13 mouse cellular contexts compared by ENCODE assay signal in the genomic region with DNA sequence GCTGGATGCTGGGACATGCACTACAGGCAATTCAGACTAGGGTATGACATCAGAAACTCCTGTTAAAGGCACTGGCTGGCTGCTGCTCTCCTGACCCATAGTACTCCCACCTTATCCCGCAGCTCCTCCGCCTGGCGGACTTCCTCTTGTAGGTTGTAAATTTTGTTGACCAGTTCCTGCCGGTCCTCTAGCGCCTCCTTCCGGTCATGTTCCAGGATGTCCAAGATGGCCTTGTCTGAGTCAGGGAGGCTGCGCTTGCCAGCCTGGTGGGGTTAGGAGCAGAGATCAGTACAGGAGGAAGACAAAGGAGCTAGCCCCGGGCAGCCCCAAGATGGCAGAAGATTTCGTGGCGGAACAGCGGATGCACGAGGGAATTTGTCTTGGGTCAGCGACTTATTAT.
A peak's percentile ranks its signal among the peaks of the same experiment; 100 is the strongest.
DNase-seq lines count a peak whose midpoint lies in the region; ATAC-seq and TF ChIP-seq lines count a peak whose summit lies in the region.
"Had no signal": no experiment of that assay in that cellular context is flagged by ENCODE, and none has a peak within 500 bp of the region (broad histone marks: within the 10 kb centered on the region; RNA-seq: fewer than 3 reads in every experiment).

No protein-coding gene starts in this region.

- no peak overlapping the region for H3K4me3 ChIP-seq in kidney, postnatal 0 days (replicated peaks; ENCODE audit: low read depth, low read length)
- H3K4me3 ChIP-seq: embryonic facial prominence, embryonic 15.5 days; heart, embryonic 13.5 days; limb, embryonic 15.5 days; midbrain, embryonic 10.5 days had no signal

- H3K27me3 ChIP-seq in kidney, postnatal 0 days (ENCODE audit: insufficient read depth, low read length) = no peaks in the 10 kb centered on the region
- H3K27me3 ChIP-seq: embryonic facial prominence, embryonic 15.5 days; heart, embryonic 13.5 days; limb, embryonic 15.5 days had no signal

- no peak overlapping the region for H3K27ac ChIP-seq in kidney, postnatal 0 days
- H3K27ac ChIP-seq: embryonic facial prominence, embryonic 15.5 days; heart, embryonic 13.5 days; limb, embryonic 15.5 days; midbrain, embryonic 10.5 days had no signal

- no peaks in the 10 kb centered on the region for H3K4me1 ChIP-seq in kidney, postnatal 0 days (replicated peaks; ENCODE audit: insufficient read depth, low read length)
- H3K4me1 ChIP-seq: embryonic facial prominence, embryonic 15.5 days; heart, embryonic 13.5 days; limb, embryonic 15.5 days; midbrain, embryonic 10.5 days had no signal

- H3K9me3 ChIP-seq in kidney, postnatal 0 days (replicated peaks; ENCODE audit: low read length) = no peaks in the 10 kb centered on the region
- H3K9me3 ChIP-seq: embryonic facial prominence, embryonic 15.5 days; heart, embryonic 13.5 days; limb, embryonic 15.5 days; midbrain, embryonic 10.5 days had no signal

- 66% methylated on average over 13 of the region's 13 CpGs for WGBS in kidney, postnatal 0 days

- peak; percentile 61 for TF ChIP-seq CTCF in kidney, postnatal 0 days (IDR thresholded peaks at IDR 0.05; ENCODE audit: low read depth)

- H3K36me3 ChIP-seq in kidney, postnatal 0 days (ENCODE audit: insufficient read depth, low read length) = no peaks in the 10 kb centered on the region
- H3K36me3 ChIP-seq: embryonic facial prominence, embryonic 15.5 days; G1E; heart, embryonic 13.5 days; limb, embryonic 15.5 days; midbrain, embryonic 10.5 days had no signal

- DNase-seq in adrenal gland, postnatal 25 days = peak; percentile 23
- no peak for DNase-seq in adrenal gland, adult 18-20 months (ENCODE audit: low spot score in 2 of 2)
- DNase-seq in kidney, postnatal 0 days (ENCODE audit: low spot score) = peak; percentile 44
- DNase-seq in kidney, adult 18-20 months = no peak
- peak; percentile 82 for DNase-seq in R1 (ENCODE audit: low read depth, low spot score)
- DNase-seq in lung, postnatal 25 days (ENCODE audit: low spot score) = peak; percentile 21
- DNase-seq in thymus, adult 18-20 months = no peak

- H3K4me2 ChIP-seq in kidney, postnatal 0 days (ENCODE audit: low read length) = no peak overlapping the region
- H3K4me2 ChIP-seq: embryonic facial prominence, embryonic 15.5 days; heart, embryonic 13.5 days; limb, embryonic 15.5 days had no signal

- H3K9ac ChIP-seq in kidney, postnatal 0 days (ENCODE audit: low read depth, low read length) = no peak overlapping the region
- H3K9ac ChIP-seq: embryonic facial prominence, embryonic 15.5 days; heart, embryonic 13.5 days; limb, embryonic 15.5 days had no signal

- ATAC-seq in kidney, postnatal 0 days (replicated peaks; ENCODE audit: low FRiP score, low read depth) = no peak
- no peak for ATAC-seq in activated CD4-positive, CD25-positive, alpha-beta regulatory T cell, adult 4 months

Comparison
In these comparisons a context has a peak if more than half of its experiments do, and no peak if none do; other contexts are left out.
1. DNase-seq: peak in adrenal gland, postnatal 25 days (single experiment), kidney, postnatal 0 days (single experiment), R1 (single experiment) and lung, postnatal 25 days (single experiment); none in adrenal gland, adult 18-20 months (0 of 2), kidney, adult 18-20 months (single experiment) and thymus, adult 18-20 months (0 of 2).